Mouse (Mus musculus) E14TG2a.4 (cell line): ENCODE data around the gene Nlrx1.

Experiments
- CTCF ChIP-seq: conservative IDR thresholded peaks from 2 replicates; pipeline ENCODE4 v1.5.1; 2014; ENCODE audit warnings: low read length
- NANOG ChIP-seq: IDR thresholded peaks from 2 replicates; pipeline ENCODE4 v1.6.1; 2014; ENCODE audit warnings: borderline replicate concordance, low read length, mixed read lengths
- POU5F1 ChIP-seq: IDR thresholded peaks from 2 replicates; pipeline ENCODE4 v1.6.1; 2014; ENCODE audit warnings: low read length, borderline replicate concordance

GRCm38 (mm10) chr9:44254508-44255135 is 13.8 kb downstream of the Nlrx1 start:
- no peak for TF ChIP-seq CTCF
- no peak for TF ChIP-seq POU5F1
- no peak for TF ChIP-seq NANOG
